25 mouse cellular contexts compared by ENCODE assay signal in genomic region chr13:112019575-112019974, GRCm38 (mm10).
DNase-seq lines count a peak whose midpoint lies in the region; ATAC-seq lines count a peak whose summit lies in the region.
"Had no signal": no experiment of that assay in that cellular context is flagged by ENCODE, and none has a peak within 500 bp of the region (broad histone marks: within the 10 kb centered on the region; RNA-seq: fewer than 3 reads in every experiment).

No protein-coding gene starts in this region.

- H3K4me3 ChIP-seq in liver, embryonic 12.5 days = no peak overlapping the region
- no peak overlapping the region for H3K4me3 ChIP-seq in liver, embryonic 11.5 days (ENCODE audit: low read depth, low read length)
- H3K4me3 ChIP-seq in liver, embryonic 15.5 days (replicated peaks) = no peak overlapping the region
- H3K4me3 ChIP-seq: forebrain, embryonic 12.5 days; layer of hippocampus, adult 2 months; neural tube, embryonic 13.5 days had no signal

- no peaks in the 10 kb centered on the region for H3K27me3 ChIP-seq in liver, embryonic 12.5 days (replicated peaks)
- H3K27me3 ChIP-seq in liver, embryonic 11.5 days (replicated peaks; ENCODE audit: control insufficient read depth, insufficient read depth, low read length) = no peaks in the 10 kb centered on the region
- no peaks in the 10 kb centered on the region for H3K27me3 ChIP-seq in liver, embryonic 15.5 days
- H3K27me3 ChIP-seq: forebrain, embryonic 12.5 days; neural tube, embryonic 13.5 days; Patski had no signal

- no peak for DNase-seq in liver, embryonic 11.5 days (ENCODE audit: low spot score)
- no peak for DNase-seq in spleen, postnatal 14 days (ENCODE audit: low spot score in 2 of 2)
- DNase-seq in left cerebral cortex, adult 8-10 months (ENCODE audit: low spot score in 2 of 2) = no peak
- DNase-seq: adrenal gland, postnatal 14 days; cerebellum, adult 18-20 months; cerebellum, postnatal 10 days; forebrain, postnatal 0 days; heart, postnatal 14 days; kidney, adult 2 months; kidney, postnatal 36 days; lung, adult 18-20 months; lung, postnatal 10 days; right cerebral cortex, postnatal 4 days; thymus, postnatal 25 days had no signal

- H3K9me3 ChIP-seq in liver, embryonic 12.5 days (replicated peaks) = no peaks in the 10 kb centered on the region
- no peaks in the 10 kb centered on the region for H3K9me3 ChIP-seq in liver, embryonic 11.5 days (ENCODE audit: control insufficient read depth, low read length)
- no peaks in the 10 kb centered on the region for H3K9me3 ChIP-seq in liver, embryonic 15.5 days (replicated peaks)
- H3K9me3 ChIP-seq: forebrain, embryonic 12.5 days; neural tube, embryonic 13.5 days had no signal

- H3K4me2 ChIP-seq in liver, embryonic 12.5 days = no peak overlapping the region
- no peak overlapping the region for H3K4me2 ChIP-seq in liver, embryonic 11.5 days
- no peak overlapping the region for H3K4me2 ChIP-seq in liver, embryonic 15.5 days
- H3K4me2 ChIP-seq: forebrain, embryonic 12.5 days; midbrain, embryonic 11.5 days; neural tube, embryonic 13.5 days had no signal

- H3K4me1 ChIP-seq in liver, embryonic 12.5 days = peaks cover 55% of the 10 kb centered on the region
- H3K4me1 ChIP-seq in liver, embryonic 11.5 days (replicated peaks; ENCODE audit: control insufficient read depth, insufficient read depth, low read length) = peaks cover 14% of the 10 kb centered on the region
- H3K4me1 ChIP-seq in liver, embryonic 15.5 days (replicated peaks) = peaks cover 67% of the 10 kb centered on the region

- 85% methylated on average over 5 of the region's 5 CpGs for WGBS in liver, embryonic 12.5 days (ENCODE audit: insufficient replicate concordance)
- 89% methylated on average over 5 of the region's 5 CpGs for WGBS in liver, embryonic 11.5 days
- 80% methylated on average over 5 of the region's 5 CpGs for WGBS in liver, embryonic 15.5 days (ENCODE audit: insufficient replicate concordance)

- H3K9ac ChIP-seq in liver, embryonic 12.5 days = no peak overlapping the region
- no peak overlapping the region for H3K9ac ChIP-seq in liver, embryonic 11.5 days (ENCODE audit: low read depth, low read length)
- H3K9ac ChIP-seq in liver, embryonic 15.5 days = no peak overlapping the region
- H3K9ac ChIP-seq: forebrain, embryonic 12.5 days; forebrain, postnatal 0 days; neural tube, embryonic 13.5 days had no signal

- no peak for ATAC-seq in liver, embryonic 12.5 days
- no peak for ATAC-seq in liver, embryonic 11.5 days (replicated peaks; ENCODE audit: low FRiP score)
- peak; percentile 39; the same call in 1 of the 2 replicates for ATAC-seq in common myeloid progenitor, adult 5-6 weeks (replicated peaks; ENCODE audit: low read depth, poor library complexity, severe bottlenecking)
- ATAC-seq in liver, embryonic 15.5 days (ENCODE audit: insufficient read depth) = no peak
- peak; percentile 65 for ATAC-seq in monocyte, adult 5-6 weeks (replicated peaks; ENCODE audit: insufficient number of reproducible peaks, low FRiP score, low TSS enrichment, poor library complexity, severe bottlenecking)
- ATAC-seq: forebrain, postnatal 0 days; hindbrain, embryonic 16.5 days; midbrain, embryonic 16.5 days; Patski had no signal

- no peaks in the 10 kb centered on the region for H3K36me3 ChIP-seq in liver, embryonic 12.5 days
- no peaks in the 10 kb centered on the region for H3K36me3 ChIP-seq in liver, embryonic 11.5 days (ENCODE audit: control insufficient read depth, insufficient read depth, low read length)
- H3K36me3 ChIP-seq in liver, embryonic 15.5 days (replicated peaks) = no peaks in the 10 kb centered on the region
- H3K36me3 ChIP-seq: forebrain, embryonic 12.5 days; neural tube, embryonic 13.5 days had no signal

- H3K27ac ChIP-seq in liver, embryonic 12.5 days = peak overlapping the region; percentile 49
- H3K27ac ChIP-seq in liver, embryonic 11.5 days (ENCODE audit: low read depth, low read length) = no peak overlapping the region
- H3K27ac ChIP-seq in liver, embryonic 15.5 days (replicated peaks) = peak overlapping the region; percentile 68
- H3K27ac ChIP-seq: forebrain, embryonic 12.5 days; layer of hippocampus, adult 2 months; neural tube, embryonic 13.5 days had no signal

Comparison
In these comparisons a context has a peak if more than half of its experiments do, and no peak if none do; other contexts are left out.
1. ATAC-seq: peak in common myeloid progenitor, adult 5-6 weeks (single experiment) and monocyte, adult 5-6 weeks (single experiment); none in liver, embryonic 12.5 days (single experiment), liver, embryonic 11.5 days (single experiment) and liver, embryonic 15.5 days (single experiment).